Mouse (Mus musculus) ES-E14 (cell line): Measurements from ENCODE around the gene Ssbp2.

ENCODE experiments used
- CHD2 ChIP-seq: IDR thresholded peaks from 2 replicates; pipeline ENCODE4 v1.6.1; 2014; ENCODE audit warnings: mild to moderate bottlenecking, low read depth, low read length, inconsistent platforms
- HCFC1 ChIP-seq: IDR thresholded peaks from 2 replicates; pipeline ENCODE4 v1.6.1; 2012; ENCODE audit warnings: low read length, inconsistent platforms, borderline replicate concordance; ENCODE audit not compliant: insufficient read depth
- MAFK ChIP-seq: IDR thresholded peaks from 2 replicates; pipeline ENCODE4 v1.6.1; 2014; ENCODE audit warnings: mild to moderate bottlenecking, low read depth, low read length, inconsistent platforms; ENCODE audit not compliant: insufficient read depth

DNA sequence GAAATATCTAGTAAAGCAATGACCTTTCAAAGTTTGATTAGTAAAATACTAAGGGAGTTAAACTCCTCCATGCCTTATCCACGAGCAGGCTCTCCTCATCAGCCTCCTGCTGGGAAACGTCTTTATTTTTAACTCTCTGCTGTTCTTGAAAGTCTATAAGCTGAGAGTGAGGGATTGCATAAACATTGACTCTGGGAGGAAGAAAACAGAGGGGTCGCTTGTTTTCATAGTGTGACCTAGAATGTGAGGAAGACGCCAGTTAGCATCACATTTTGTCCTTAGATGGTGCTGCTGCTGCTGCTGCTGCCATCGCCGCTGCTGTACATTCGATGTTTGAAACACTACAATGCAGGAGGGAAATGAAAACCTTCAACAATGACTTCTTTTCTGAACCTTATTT, 233.5 kb downstream of the Ssbp2 start:
- TF ChIP-seq MAFK (no peak), CHD2 (no peak), HCFC1 (no peak)
